Mouse (Mus musculus) limb, embryonic 12.5 days (tissue): ENCODE data around the gene Rrnad1. TPM values are rescaled to one million over a fixed set of nuclear protein-coding genes. Genes with fewer than 3 reads are reported as not detected.

Source experiments
- ATAC-seq: fragments of 200-750 bp; cut with Nextera tagmentation; 2 replicates; pipeline ENCODE4 v1.8.0; 2017; ENCODE audit warnings: low read depth, moderate TSS enrichment; ENCODE audit not compliant: insufficient number of reproducible peaks, insufficient read depth, low FRiP score, low TSS enrichment
- H3K27ac ChIP-seq: fragments of 300-500 bp; sonication (generic); 2 replicates; pipeline ENCODE4 v1.5.1; 2016; ENCODE audit warnings: mild to moderate bottlenecking, moderate library complexity
- H3K27me3 ChIP-seq: fragments of 300-500 bp; sonication (generic); 2 replicates; pipeline ENCODE4 v1.6.1; 2016; ENCODE audit warnings: mild to moderate bottlenecking, moderate library complexity
- H3K36me3 ChIP-seq: fragments of 300-500 bp; sonication (generic); 2 replicates; pipeline ENCODE4 v1.6.1; 2016; ENCODE audit warnings: mild to moderate bottlenecking, moderate library complexity
- H3K4me1 ChIP-seq: fragments of 300-500 bp; sonication (generic); replicated peaks from 2 replicates; pipeline ENCODE4 v1.6.1; 2016
- H3K4me2 ChIP-seq: fragments of 300-500 bp; sonication (generic); 2 replicates; pipeline ENCODE4 v1.6.1; 2016; ENCODE audit warnings: mild to moderate bottlenecking, moderate library complexity
- H3K4me3 ChIP-seq: fragments of 300-500 bp; sonication (generic); replicated peaks from 2 replicates; pipeline ENCODE4 v1.5.1; 2016; ENCODE audit warnings: mild to moderate bottlenecking
- H3K9ac ChIP-seq: fragments of 300-500 bp; sonication (generic); replicated peaks from 2 replicates; pipeline ENCODE4 v1.6.1; 2016; ENCODE audit warnings: mild to moderate bottlenecking, moderate library complexity
- H3K9me3 ChIP-seq: fragments of 300-500 bp; sonication (generic); 2 replicates; pipeline ENCODE4 v1.6.1; 2016; ENCODE audit warnings: mild to moderate bottlenecking, moderate library complexity
- WGBS: fragments of 180-500 bp; shearing (Covaris S2); methylation state at CpG from one replicate; pipeline ENCODE4 v1.1.7; 2016; 5-methylcytosine and 5-hydroxymethylcytosine counted together
- polyA plus RNA-seq: library from polyadenylated mRNA; unstranded; fragments of >200 nt; fragmentation: Nextera tagmentation; extraction: Ambion mirVana; gene quantifications from 2 replicates; pipeline ENCODE4 v1.2.1, GENCODE M21; 2016

The Rrnad1 gene
- polyA plus RNA-seq, 1 experiment from 2014 or later: 22.4 TPM

DNA sequence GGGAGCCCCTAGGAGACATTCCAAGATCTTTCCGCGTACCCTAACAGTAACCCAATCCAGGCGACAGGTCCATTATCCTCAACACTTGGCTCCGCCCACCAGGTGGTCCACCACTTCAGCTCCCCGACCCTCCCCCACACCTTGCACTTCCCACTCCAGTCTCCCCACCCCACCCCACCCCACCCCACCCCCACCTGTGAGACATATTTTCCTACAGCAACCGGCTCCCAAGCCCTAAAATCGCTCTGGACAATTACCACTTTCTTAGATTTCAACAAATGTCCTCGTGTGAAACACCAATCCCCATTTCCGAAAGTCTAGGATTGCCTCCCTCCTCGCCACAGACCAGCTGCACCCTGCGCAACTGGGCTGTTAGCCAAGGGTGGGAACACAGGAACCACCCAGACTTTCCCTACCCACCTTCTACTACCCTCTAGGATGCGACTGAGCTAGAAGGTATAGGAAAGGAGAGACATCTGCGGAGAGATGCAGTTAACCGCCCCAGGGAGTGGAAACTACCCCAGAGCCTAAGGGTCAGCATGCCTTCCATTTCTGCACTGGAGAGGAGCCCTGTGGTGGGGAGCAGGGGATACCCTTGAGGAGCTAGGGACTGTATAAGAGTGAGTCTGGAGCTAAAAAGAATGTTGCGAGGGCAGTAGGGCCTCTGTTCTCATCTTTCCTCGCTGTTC is 18.9 kb upstream of the Rrnad1 start:
- Histone ChIP-seq H3K27me3 (no peaks in the 10 kb centered on the region), H3K4me3 (peak overlapping the region; percentile 68), H3K36me3 (peaks cover 28% of the 10 kb centered on the region), H3K9ac (peak overlapping the region; percentile 78), H3K9me3 (no peaks in the 10 kb centered on the region), H3K4me1 (peaks cover 76% of the 10 kb centered on the region), H3K4me2 (peak overlapping the region; percentile 82), H3K27ac (peak overlapping the region; percentile 96)
- ATAC-seq: peak; percentile 39
- under 1% methylated on average over 16 of the region's 16 CpGs for WGBS

DNA sequence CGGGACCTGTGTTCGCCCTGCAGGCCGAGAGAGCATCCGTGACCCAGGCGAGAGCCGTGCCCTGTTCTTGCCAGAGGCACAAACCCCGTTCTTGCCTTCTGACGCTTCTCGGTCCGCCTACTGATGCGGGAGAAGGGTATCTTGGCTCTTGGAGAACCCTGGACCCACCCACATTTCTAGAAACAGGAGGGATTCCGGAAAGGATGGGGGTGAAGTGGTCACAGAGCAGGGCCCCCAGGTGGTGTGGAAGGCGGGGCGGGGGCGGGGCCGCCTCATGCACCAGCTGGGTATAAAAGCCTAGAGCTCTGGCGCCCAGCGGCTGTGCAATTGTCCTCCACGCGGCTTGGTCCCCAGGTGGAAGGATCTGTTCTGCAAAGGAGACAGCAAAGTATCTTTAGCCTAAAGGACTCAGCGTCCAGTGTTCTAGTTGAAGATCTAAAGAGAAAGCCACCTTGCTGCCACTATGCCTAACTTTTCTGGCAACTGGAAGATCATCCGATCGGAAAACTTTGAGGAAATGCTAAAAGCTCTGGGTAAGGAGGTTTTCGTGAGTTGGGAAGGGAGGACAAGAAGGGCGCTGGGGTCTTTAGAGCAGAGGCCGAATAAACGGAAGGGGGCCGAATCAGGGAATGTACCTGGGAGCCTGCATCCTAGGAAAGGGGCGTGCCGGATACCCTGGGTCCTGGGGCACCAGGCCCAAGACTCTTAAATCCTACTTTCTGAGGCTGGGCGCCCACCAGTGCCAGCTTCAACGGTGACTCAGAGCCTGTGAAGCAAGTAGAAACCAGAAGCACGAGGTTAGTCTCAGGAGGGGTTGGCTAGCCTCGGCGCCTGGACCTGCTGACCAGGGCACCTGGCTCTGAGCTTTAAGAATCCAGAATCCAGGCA is 18.1 kb upstream of the Rrnad1 start, which contains the start of gene Crabp2:
Crabp2 (plus strand) TSS at position 289 of the 888 bp plus-strand sequence.
- peak; percentile 19; the same call in 1 of the 2 replicates for ATAC-seq
- peak within 1 kb of the TSS; percentile 82 for H3K4me2 ChIP-seq
- peak within 1 kb of the TSS; percentile 68 for H3K4me3 ChIP-seq
- H3K4me1 ChIP-seq: peaks cover 81% of the 10 kb centered on the region
- peak within 1 kb of the TSS; percentile 96 for H3K27ac ChIP-seq
- peaks cover 20% of the 10 kb centered on the region for H3K36me3 ChIP-seq
- H3K9ac ChIP-seq: peak within 1 kb of the TSS; percentile 78
- no peaks in the 10 kb centered on the region for H3K27me3 ChIP-seq
- WGBS: under 1% methylated on average over 35 of the region's 35 CpGs
- H3K9me3 ChIP-seq: no peaks in the 10 kb centered on the region

DNA sequence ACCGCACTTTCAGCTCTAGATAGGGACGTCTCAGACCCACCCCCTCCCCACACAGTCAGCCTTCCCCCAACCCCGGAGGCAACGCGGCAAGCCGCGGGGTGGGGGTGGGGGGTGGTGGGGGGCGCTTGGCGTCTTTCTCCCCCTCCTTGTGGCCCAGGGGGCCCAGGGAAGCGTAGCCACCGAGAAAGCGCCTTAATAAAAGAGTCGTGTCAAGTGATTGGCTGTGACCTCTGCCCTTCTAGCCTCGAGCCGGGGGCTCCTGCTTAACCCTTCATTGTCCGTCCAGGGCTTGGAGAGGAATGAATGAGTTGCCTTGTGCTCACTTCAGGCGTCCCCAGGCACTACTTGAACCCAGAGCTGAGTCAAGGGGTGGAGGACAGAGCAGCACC is 17.3 kb upstream of the Rrnad1 start:
- no peak for ATAC-seq
- Histone ChIP-seq H3K36me3 (peaks cover 12% of the 10 kb centered on the region), H3K27me3 (no peaks in the 10 kb centered on the region), H3K9ac (peak overlapping the region; percentile 78), H3K9me3 (no peaks in the 10 kb centered on the region), H3K4me3 (peak overlapping the region; percentile 68), H3K4me1 (peaks cover 81% of the 10 kb centered on the region), H3K4me2 (peak overlapping the region; percentile 82), H3K27ac (peak overlapping the region; percentile 96)
- under 1% methylated on average over 17 of the region's 17 CpGs for WGBS

DNA sequence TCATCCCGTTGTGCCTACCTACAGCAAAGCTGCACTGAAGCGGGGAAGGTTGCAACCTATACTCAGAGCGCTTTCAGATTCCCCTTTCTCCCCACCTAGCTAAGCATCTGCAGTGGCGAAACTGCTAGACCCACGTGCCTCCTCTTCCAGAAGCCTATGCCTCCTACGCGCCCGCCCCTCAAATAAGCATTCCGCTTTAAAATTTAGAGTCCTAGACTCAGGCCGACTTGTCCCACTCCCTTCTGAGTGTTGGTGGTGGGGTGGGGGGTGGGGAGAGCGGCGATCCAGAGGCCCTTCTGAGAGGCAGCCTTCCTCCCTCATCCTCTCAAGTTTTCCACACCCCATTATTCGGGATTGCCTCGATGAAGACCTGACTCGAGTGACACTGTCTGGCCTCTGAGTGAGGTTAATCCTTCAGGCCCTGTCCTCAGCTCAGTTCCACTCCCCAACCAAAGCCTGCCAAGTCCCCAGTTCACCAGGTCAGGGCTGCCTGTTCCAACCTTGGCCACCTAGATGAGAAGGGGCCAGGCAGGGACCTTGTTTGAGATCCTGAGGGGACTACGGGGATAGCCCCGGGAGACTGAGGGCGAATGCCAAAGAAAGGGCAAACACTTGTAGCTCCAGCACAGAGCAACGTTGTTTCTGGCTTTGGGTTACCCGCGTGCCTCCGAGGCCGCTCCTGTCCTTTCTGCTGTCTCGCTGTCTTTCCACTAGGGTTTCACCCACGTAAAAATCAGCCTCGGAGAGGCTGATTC is 16.7 kb upstream of the Rrnad1 start:
- Histone ChIP-seq H3K9ac (peak overlapping the region; percentile 78), H3K4me1 (peaks cover 75% of the 10 kb centered on the region)
- ATAC-seq: no peak

DNA sequence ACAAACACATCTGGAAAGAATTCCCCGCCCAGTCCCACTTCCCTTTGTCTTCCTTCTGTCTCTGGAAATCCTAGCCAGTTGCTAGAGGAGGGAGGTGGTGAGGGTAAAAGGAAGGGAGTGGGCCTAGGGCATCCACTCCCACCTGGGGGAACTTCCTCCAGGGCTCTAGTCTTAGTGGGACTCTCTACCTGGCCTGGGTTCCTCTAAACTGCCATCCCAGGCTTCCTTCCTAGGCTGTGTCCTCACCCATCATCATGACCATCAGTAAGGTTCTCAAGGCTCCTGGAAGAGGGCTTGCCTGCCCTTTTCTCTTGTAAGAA is 16.0 kb upstream of the Rrnad1 start:
- H3K4me1 ChIP-seq: peaks cover 68% of the 10 kb centered on the region

More for the DNA sequence above, 16.7 kb upstream of the Rrnad1 start:
- Histone ChIP-seq H3K27ac (peak overlapping the region; percentile 96), H3K9me3 (no peaks in the 10 kb centered on the region), H3K27me3 (no peaks in the 10 kb centered on the region), H3K4me2 (peak overlapping the region; percentile 82), H3K4me3 (peak overlapping the region; percentile 68), H3K36me3 (peaks cover 11% of the 10 kb centered on the region)
- WGBS: 2% methylated on average over 26 of the region's 26 CpGs

DNA sequence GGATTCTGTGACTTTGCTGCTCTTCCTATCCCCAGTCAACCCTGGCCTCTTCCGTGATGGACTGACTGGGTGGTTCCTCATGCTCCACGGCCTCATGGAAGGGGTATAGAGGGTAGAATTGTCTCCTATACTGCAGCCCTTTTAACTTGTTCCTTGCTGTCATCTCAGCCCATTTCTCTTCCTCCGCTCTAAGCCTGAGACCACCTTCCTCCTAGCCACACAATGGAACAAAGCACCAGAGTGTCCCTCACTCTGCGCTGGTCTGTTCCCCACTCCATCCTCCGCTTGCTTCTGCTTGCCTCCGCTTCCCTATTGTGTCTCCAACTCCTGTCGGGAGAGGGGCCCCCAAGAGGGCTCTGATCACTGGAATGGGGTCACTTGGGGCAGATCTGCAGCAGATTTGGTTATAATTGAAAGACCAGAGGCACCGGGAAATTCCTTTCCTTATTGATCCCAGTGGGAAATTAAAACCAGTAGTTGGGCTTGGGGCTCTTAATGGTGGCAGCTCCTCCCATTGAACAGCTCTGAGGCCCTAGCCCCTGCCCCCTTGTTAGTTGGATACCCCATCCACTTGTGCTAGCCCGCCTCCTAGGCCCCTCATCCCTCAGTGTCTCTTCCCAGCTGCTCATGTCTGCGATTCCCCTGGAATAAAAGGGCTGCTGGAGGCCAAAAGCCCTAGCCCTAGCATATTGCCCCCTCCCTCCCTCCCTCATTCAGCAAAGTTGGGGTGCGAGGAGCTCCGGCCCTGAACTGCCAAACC is 15.4 kb upstream of the Rrnad1 start:
- H3K9ac ChIP-seq: peak overlapping the region; percentile 40; the same call in 1 of the 2 replicates
- peaks cover 18% of the 10 kb centered on the region for H3K36me3 ChIP-seq
- H3K9me3 ChIP-seq: no peaks in the 10 kb centered on the region
- peaks cover 62% of the 10 kb centered on the region for H3K4me1 ChIP-seq
- H3K4me3 ChIP-seq: peak overlapping the region; percentile 15; the same call in 1 of the 2 replicates
- H3K27me3 ChIP-seq: no peaks in the 10 kb centered on the region
- ATAC-seq: no peak
- peak overlapping the region; percentile 96 for H3K27ac ChIP-seq
- H3K4me2 ChIP-seq: peak overlapping the region; percentile 82
- WGBS: 8% methylated on average over 12 of the region's 12 CpGs

More for the DNA sequence above, 16.0 kb upstream of the Rrnad1 start:
- Histone ChIP-seq H3K4me3 (peak overlapping the region; percentile 68; the same call in 1 of the 2 replicates), H3K9me3 (no peaks in the 10 kb centered on the region), H3K36me3 (peaks cover 12% of the 10 kb centered on the region), H3K27ac (peak overlapping the region; percentile 96), H3K27me3 (no peaks in the 10 kb centered on the region), H3K4me2 (peak overlapping the region; percentile 82), H3K9ac (peak overlapping the region; percentile 40; the same call in 1 of the 2 replicates)
- ATAC-seq: no peak
- WGBS: 9% methylated on average over 1 of the region's 1 CpGs

DNA sequence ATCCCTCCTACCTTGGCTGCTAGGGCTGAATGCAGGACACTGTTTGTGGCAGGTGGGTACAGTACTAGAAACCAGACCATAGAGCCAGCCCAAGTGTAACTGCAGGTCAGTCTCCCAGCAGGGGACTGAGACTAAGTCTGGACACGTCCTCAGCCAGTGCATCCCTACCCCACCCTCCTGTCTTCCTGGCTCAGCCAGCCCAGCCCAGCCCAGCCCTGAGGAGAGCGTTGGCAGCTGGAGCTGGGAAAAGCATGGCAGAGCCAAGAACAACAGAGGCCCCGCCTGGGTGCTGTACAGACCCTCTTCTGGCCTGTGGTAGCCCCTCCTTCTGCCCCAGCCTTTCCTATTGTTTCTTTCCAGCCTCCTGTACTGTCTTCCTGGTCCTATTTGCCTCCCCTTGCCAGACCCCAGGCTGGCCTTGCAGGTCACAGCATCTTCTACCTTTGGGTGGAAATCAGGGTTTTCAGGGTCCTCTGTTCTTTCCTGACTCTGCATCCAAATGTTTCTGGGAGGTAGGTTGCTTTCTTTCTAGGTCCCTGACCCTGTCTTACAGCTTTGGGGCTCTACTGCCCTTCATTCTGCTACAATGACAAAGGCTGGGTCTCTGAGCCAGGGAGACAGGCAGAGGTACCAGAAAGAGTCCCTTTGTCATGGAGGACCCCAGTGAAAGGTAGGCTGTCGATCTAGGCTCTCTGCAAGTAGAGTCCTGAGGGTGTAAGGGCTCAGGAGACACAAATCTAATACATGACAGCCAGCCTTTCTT is 14.5 kb upstream of the Rrnad1 start:
- 19% methylated on average over 4 of the region's 4 CpGs for whole genome bisulfite sequencing
- H3K36me3 ChIP-seq: peaks cover 27% of the 10 kb centered on the region
- 0 out of 2 replicates have a peak overlapping the region, but pooled peaks have one; percentile 82 for H3K4me2 ChIP-seq
- ATAC-seq: no peak
- no peak overlapping the region for H3K4me3 ChIP-seq
- H3K27ac ChIP-seq: peak overlapping the region; percentile 96
- H3K4me1 ChIP-seq: peaks cover 54% of the 10 kb centered on the region
- H3K9ac ChIP-seq: peak overlapping the region; percentile 8; the same call in 1 of the 2 replicates
- no peaks in the 10 kb centered on the region for H3K27me3 ChIP-seq
- H3K9me3 ChIP-seq: no peaks in the 10 kb centered on the region

DNA sequence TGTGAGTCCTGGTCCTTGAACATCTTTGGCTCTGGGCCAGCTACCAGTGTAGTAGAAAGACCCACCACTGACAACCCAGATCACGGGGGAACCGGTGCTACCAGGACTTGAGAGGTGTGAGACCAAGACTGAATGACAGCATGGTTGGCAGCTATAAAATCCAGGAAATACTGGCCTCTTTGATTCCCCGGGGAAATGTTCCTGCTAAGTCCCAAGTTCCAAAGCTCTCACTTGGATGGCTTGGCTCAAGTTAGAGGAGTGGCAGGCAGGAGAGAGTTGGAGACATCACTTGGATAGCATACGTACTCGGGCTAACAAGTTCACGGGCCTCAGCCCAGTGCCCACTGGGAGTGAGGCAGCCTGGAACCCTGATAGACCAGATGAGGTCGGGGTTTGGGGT is 13.1 kb upstream of the Rrnad1 start:
- ATAC-seq: no peak
- Histone ChIP-seq H3K9me3 (no peaks in the 10 kb centered on the region), H3K9ac (no peak overlapping the region), H3K36me3 (peaks cover 41% of the 10 kb centered on the region), H3K4me3 (no peak overlapping the region), H3K27me3 (no peaks in the 10 kb centered on the region), H3K27ac (no peak overlapping the region), H3K4me1 (peaks cover 47% of the 10 kb centered on the region), H3K4me2 (no peak overlapping the region)
- WGBS: 47% methylated on average over 7 of the region's 7 CpGs

DNA sequence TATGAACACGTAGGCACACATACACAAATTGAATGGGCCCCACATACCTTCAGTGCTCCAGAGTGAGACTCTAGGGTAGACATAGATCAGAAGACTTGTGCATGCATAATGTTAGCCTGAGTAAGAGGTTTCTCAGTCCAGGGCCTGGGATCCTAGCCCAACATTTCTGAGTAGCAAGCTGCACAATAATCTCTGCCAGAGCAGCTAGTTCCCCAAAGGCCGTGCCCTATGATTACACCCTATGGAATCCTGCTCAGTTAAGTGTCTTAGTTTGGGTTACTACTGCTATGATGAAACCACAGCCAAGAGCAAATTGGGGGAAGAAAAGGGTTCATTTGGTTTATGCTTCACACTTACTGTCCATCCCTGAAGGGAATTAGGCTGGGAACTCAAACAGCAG is 12.0 kb upstream of the Rrnad1 start:
- Histone ChIP-seq H3K4me3 (no peak overlapping the region), H3K9me3 (no peaks in the 10 kb centered on the region), H3K9ac (no peak overlapping the region), H3K27ac (no peak overlapping the region), H3K4me1 (peaks cover 39% of the 10 kb centered on the region), H3K36me3 (peaks cover 53% of the 10 kb centered on the region), H3K27me3 (no peaks in the 10 kb centered on the region), H3K4me2 (no peak overlapping the region)
- ATAC-seq: no peak
- 89% methylated on average over 2 of the region's 2 CpGs for WGBS

DNA sequence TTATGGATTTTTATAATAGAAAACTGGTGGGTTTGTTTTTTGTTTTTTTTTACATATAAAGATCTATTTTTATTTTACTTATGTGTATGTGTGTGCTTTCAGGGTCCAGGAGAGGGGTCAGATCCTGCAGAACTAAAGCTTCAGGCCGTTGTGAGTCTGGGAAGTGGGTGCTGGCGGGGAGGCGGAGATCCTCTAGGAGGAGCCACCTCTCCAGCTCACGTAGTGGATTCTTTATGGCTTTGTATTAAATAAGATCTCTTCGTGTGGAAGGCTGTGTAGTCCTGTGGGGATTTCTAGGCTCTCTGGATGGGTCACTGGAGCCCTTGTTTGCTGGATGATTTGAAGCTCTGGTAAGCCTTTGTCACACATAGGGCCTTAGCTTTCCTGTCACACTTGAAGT is 10.1 kb upstream of the Rrnad1 start:
- H3K4me1 ChIP-seq: peaks cover 25% of the 10 kb centered on the region
- no peak overlapping the region for H3K27ac ChIP-seq
- no peak overlapping the region for H3K9ac ChIP-seq
- peaks cover 69% of the 10 kb centered on the region for H3K36me3 ChIP-seq
- no peak overlapping the region for H3K4me3 ChIP-seq
- WGBS: 74% methylated on average over 5 of the region's 5 CpGs
- ATAC-seq: no peak
- no peak overlapping the region for H3K4me2 ChIP-seq
- H3K27me3 ChIP-seq: no peaks in the 10 kb centered on the region
- H3K9me3 ChIP-seq: no peaks in the 10 kb centered on the region
